Mouse (Mus musculus) hindbrain, embryonic 11.5 days (tissue): Measurements from ENCODE around the gene Adh6b. TPM values are rescaled to one million over a fixed set of nuclear protein-coding genes. Genes with fewer than 3 reads are reported as not detected.

Source experiments
- ATAC-seq: fragments of 200-750 bp; cut with Nextera tagmentation; 2 replicates; pipeline ENCODE4 v1.8.0; 2017; ENCODE audit warnings: mild to moderate bottlenecking, moderate TSS enrichment, moderate library complexity; ENCODE audit not compliant: low FRiP score
- DNase-seq: peaks from one replicate; pipeline ENCODE4 v3.0.0-alpha.2; 2015; ENCODE audit warnings: low spot score
- H3K27ac ChIP-seq: fragments of 300-500 bp; sonication (generic); 2 replicates; pipeline ENCODE4 v1.5.1; 2014; ENCODE audit warnings: mild to moderate bottlenecking, low read depth, low read length
- H3K27me3 ChIP-seq: fragments of 300-500 bp; sonication (generic); 2 replicates; pipeline ENCODE4 v1.6.1; 2014; ENCODE audit warnings: mild to moderate bottlenecking, low read length, moderate library complexity, mixed read lengths; ENCODE audit not compliant: control insufficient read depth, insufficient read depth
- H3K36me3 ChIP-seq: fragments of 300-500 bp; sonication (generic); 2 replicates; pipeline ENCODE4 v1.6.1; 2014; ENCODE audit warnings: mild to moderate bottlenecking, low read length, moderate library complexity, mixed read lengths; ENCODE audit not compliant: control insufficient read depth, insufficient read depth
- H3K4me1 ChIP-seq: fragments of 300-500 bp; sonication (generic); replicated peaks from 2 replicates; pipeline ENCODE4 v1.6.1; 2014; ENCODE audit warnings: low read length, mixed read lengths; ENCODE audit not compliant: control insufficient read depth, insufficient read depth
- H3K4me2 ChIP-seq: fragments of 300-500 bp; sonication (generic); replicated peaks from 2 replicates; pipeline ENCODE4 v1.6.1; 2014; ENCODE audit warnings: mild to moderate bottlenecking, low read depth, low read length
- H3K4me3 ChIP-seq: fragments of 300-500 bp; sonication (generic); 2 replicates; pipeline ENCODE4 v1.5.1; 2014; ENCODE audit warnings: low read depth, low read length
- H3K9ac ChIP-seq: fragments of 300-500 bp; sonication (generic); 2 replicates; pipeline ENCODE4 v1.6.1; 2014; ENCODE audit warnings: low read depth, low read length
- H3K9me3 ChIP-seq: fragments of 300-500 bp; sonication (generic); 2 replicates; pipeline ENCODE4 v1.6.1; 2016; ENCODE audit warnings: low read length; ENCODE audit not compliant: control insufficient read depth
- WGBS: fragments of 180-500 bp; shearing (Covaris S2); extraction: QIAGEN DNeasy Blood & Tissue Kit; methylation state at CpG from one replicate; pipeline ENCODE4 v1.1.7; 2014; 5-methylcytosine and 5-hydroxymethylcytosine counted together
- polyA plus RNA-seq: library from polyadenylated mRNA; unstranded; fragments of >200 nt; fragmentation: Nextera tagmentation; extraction: Ambion mirVana; gene quantifications from 2 replicates; pipeline ENCODE4 v1.2.1, GENCODE M21; 2014

Adh6b gene
- polyA plus RNA-seq, 1 experiment from 2014 or later, result 0.37 TPM

- WGBS, result 70% methylated on average over 4 of the region's 4 CpGs
- ATAC-seq, result no peak
- Histone ChIP-seq H3K4me1 (no peaks in the 10 kb centered on the region), H3K36me3 (no peaks in the 10 kb centered on the region), H3K4me2 (no peak overlapping the region), H3K9me3 (no peaks in the 10 kb centered on the region), H3K4me3 (no peak overlapping the region), H3K27ac (no peak overlapping the region), H3K9ac (no peak overlapping the region), H3K27me3 (no peaks in the 10 kb centered on the region)
- DNase-seq, result no peak
Observed at GRCm38 (mm10) chr3:138373920-138374319, 32.3 kb downstream of the Adh6b start.

GRCm38 (mm10) chr3:138375148-138375547 lies 33.6 kb downstream of the Adh6b start:
- no peak overlapping the region for H3K4me2 ChIP-seq
- no peaks in the 10 kb centered on the region for H3K27me3 ChIP-seq
- H3K27ac ChIP-seq, result no peak overlapping the region
- H3K4me1 ChIP-seq, result no peaks in the 10 kb centered on the region
- no peaks in the 10 kb centered on the region for H3K9me3 ChIP-seq
- WGBS, result 86% methylated on average over 2 of the region's 2 CpGs
- ATAC-seq, result no peak
- no peak overlapping the region for H3K4me3 ChIP-seq
- no peak overlapping the region for H3K9ac ChIP-seq
- H3K36me3 ChIP-seq, result no peaks in the 10 kb centered on the region
- no peak for DNase-seq

DNA sequence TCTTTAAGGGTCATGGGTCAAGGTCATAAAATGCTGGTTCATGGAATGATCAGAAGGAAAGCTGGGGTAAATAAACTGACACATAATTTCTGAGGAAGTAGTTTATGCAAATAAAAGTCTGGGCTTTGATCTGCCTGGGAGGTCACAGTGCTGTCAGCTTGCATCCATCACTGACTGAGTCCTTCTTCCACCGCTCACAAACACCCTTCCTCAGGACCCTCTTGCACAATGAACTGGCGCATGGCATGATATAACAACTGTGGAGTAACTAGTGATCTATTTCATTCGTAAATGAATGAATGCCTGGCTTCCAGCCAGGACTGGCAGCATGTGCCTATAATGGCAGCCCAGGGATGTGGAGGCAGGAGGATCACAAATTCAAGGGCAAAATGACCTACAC lies 39.6 kb downstream of the Adh6b start:
- no peak overlapping the region for H3K27ac ChIP-seq
- 31% methylated on average over 3 of the region's 3 CpGs for whole genome bisulfite sequencing
- H3K4me3 ChIP-seq, result no peak overlapping the region
- H3K27me3 ChIP-seq, result no peaks in the 10 kb centered on the region
- DNase-seq (peak; percentile 11), ATAC-seq (no peak)
- no peaks in the 10 kb centered on the region for H3K9me3 ChIP-seq
- no peak overlapping the region for H3K4me2 ChIP-seq
- H3K9ac ChIP-seq, result no peak overlapping the region
- H3K4me1 ChIP-seq, result no peaks in the 10 kb centered on the region
- no peaks in the 10 kb centered on the region for H3K36me3 ChIP-seq

DNA sequence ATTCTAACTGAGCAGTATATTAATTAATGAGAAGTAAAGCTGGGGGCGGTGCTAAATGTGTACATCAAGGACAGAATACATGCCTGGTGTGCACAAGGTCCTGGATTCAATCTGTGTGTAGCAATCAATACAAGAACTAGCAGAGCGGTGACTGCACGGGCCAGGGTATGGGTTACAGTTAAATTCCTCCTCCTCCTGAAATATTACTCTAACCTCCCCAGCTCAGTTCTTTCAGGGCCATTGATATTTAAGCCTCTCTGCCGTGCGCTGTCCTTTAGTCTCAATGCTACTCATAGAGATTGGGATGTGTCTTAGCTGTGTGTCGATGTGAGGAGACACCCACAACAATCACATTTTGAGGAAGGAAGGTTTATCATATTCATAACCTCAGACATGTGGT lies 45.6 kb downstream of the Adh6b start:
- no peak overlapping the region for H3K27ac ChIP-seq
- no peak overlapping the region for H3K4me3 ChIP-seq
- no peak overlapping the region for H3K9ac ChIP-seq
- H3K36me3 ChIP-seq, result no peaks in the 10 kb centered on the region
- no peak overlapping the region for H3K4me2 ChIP-seq
- no peaks in the 10 kb centered on the region for H3K4me1 ChIP-seq
- no peaks in the 10 kb centered on the region for H3K27me3 ChIP-seq
- no peak for DNase-seq
- WGBS, result 90% methylated on average over 6 of the region's 6 CpGs
- ATAC-seq, result no peak
- H3K9me3 ChIP-seq, result no peaks in the 10 kb centered on the region

DNA sequence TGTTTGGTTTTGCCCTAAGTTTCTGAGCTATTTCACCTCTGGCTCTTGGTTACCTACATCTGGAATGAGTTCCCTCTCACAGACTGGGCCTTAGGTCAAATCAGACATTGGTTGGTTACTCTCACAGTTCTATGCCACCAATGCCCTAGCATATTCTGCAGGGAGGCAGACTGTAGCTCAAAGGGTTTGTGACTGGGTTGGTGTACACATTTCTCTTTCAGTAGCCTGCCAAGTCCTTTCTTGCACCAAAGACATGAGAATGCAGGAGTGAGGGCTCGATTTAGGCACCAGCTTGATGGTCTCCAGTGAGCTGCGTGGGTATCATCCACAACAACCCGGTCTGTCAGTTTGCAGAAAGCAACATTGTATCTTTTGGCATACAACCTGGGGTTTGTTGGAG lies 63.3 kb downstream of the Adh6b start:
- no peaks in the 10 kb centered on the region for H3K36me3 ChIP-seq
- DNase-seq (no peak), ATAC-seq (no peak)
- no peaks in the 10 kb centered on the region for H3K4me1 ChIP-seq
- no peak overlapping the region for H3K4me2 ChIP-seq
- no peaks in the 10 kb centered on the region for H3K27me3 ChIP-seq
- H3K9me3 ChIP-seq, result no peaks in the 10 kb centered on the region
- no peak overlapping the region for H3K9ac ChIP-seq
- WGBS, result 80% methylated on average over 3 of the region's 3 CpGs
- H3K4me3 ChIP-seq, result no peak overlapping the region
- H3K27ac ChIP-seq, result no peak overlapping the region

- DNase-seq (peak; percentile 64), ATAC-seq (no peak)
- H3K36me3 ChIP-seq, result no peaks in the 10 kb centered on the region
Observed at GRCm38 (mm10) chr3:138405341-138405740, 63.8 kb downstream of the Adh6b start.

GRCm38 (mm10) chr3:138405840-138406239 lies 64.3 kb downstream of the Adh6b start:
- H3K27ac ChIP-seq, result no peak overlapping the region
- H3K36me3 ChIP-seq, result no peaks in the 10 kb centered on the region
- no peak overlapping the region for H3K4me2 ChIP-seq
- ATAC-seq (no peak), DNase-seq (no peak)
- H3K27me3 ChIP-seq, result no peaks in the 10 kb centered on the region
- H3K9me3 ChIP-seq, result no peaks in the 10 kb centered on the region
- WGBS, result 82% methylated on average over 7 of the region's 7 CpGs
- no peak overlapping the region for H3K9ac ChIP-seq
- no peak overlapping the region for H3K4me3 ChIP-seq
- no peaks in the 10 kb centered on the region for H3K4me1 ChIP-seq

More at GRCm38 (mm10) chr3:138405341-138405740, 63.8 kb downstream of the Adh6b start:
- H3K4me1 ChIP-seq, result no peaks in the 10 kb centered on the region
- H3K4me2 ChIP-seq, result no peak overlapping the region
- H3K4me3 ChIP-seq, result no peak overlapping the region
- 49% methylated on average over 3 of the region's 3 CpGs for WGBS
- H3K9me3 ChIP-seq, result no peaks in the 10 kb centered on the region
- no peak overlapping the region for H3K27ac ChIP-seq
- no peaks in the 10 kb centered on the region for H3K27me3 ChIP-seq
- no peak overlapping the region for H3K9ac ChIP-seq

DNA sequence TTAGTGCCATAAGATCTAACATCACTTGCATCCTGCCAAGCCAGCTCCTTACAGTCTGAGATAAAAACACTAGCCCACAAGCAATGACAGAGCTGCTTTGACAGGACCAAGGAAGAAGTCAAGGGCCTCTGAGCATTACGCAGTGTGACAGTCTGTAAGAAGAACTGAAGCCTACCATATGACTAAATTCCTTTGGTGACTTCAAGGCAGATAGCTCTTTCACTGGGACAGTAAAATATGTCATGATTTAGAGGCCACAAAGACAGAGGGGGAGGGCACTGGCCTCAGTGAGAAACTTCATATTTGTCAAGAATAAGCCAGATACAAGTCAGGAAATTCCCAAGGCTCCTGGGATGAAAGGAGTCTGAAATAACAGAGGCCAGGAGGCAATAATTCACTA lies 66.3 kb downstream of the Adh6b start:
- no peak for ATAC-seq
- no peak overlapping the region for H3K9ac ChIP-seq
- 93% methylated on average over 1 of the region's 1 CpGs for WGBS

More for the DNA sequence above, 66.3 kb downstream of the Adh6b start:
- Histone ChIP-seq H3K27ac (no peak overlapping the region), H3K9me3 (no peaks in the 10 kb centered on the region), H3K36me3 (no peaks in the 10 kb centered on the region), H3K4me1 (no peaks in the 10 kb centered on the region), H3K4me3 (no peak overlapping the region), H3K4me2 (no peak overlapping the region), H3K27me3 (no peaks in the 10 kb centered on the region)
- no peak for DNase-seq
